Mouse (Mus musculus) retina, adult 2 months (tissue): ENCODE measurements around the gene Thrsp.

Experiments
- DNase-seq: peaks from one replicate; pipeline ENCODE4 v3.0.0-alpha.2; 2012; ENCODE audit warnings: low read depth, low spot score

Thrsp gene

GRCm38 (mm10) chr7:97418717-97419116, 1.2 kb upstream of the Thrsp start:
- DNase-seq: no peak

- DNase-seq: no peak
These were observed 1.1 kb downstream of the Thrsp start for GRCm38 (mm10) chr7:97416473-97416872.

GRCm38 (mm10) chr7:97414915-97415687, 2.4 kb downstream of the Thrsp start:
- no peak for DNase-seq

GRCm38 (mm10) chr7:97414426-97414825, 3.1 kb downstream of the Thrsp start:
- no peak for DNase-seq

GRCm38 (mm10) chr7:97413981-97414380, 3.5 kb downstream of the Thrsp start:
- no peak for DNase-seq

GRCm38 (mm10) chr7:97411575-97411974, 6.0 kb downstream of the Thrsp start:
- DNase-seq: no peak

GRCm38 (mm10) chr7:97411106-97411505, 6.4 kb downstream of the Thrsp start:
- no peak for DNase-seq

- DNase-seq: no peak
These were observed 10.4 kb downstream of the Thrsp start for GRCm38 (mm10) chr7:97407145-97407544.

- DNase-seq: peak; percentile 75
These were observed 17.4 kb downstream of the Thrsp start, which contains the start of gene Ndufc2 for GRCm38 (mm10) chr7:97399960-97400715. Gene Ndufc2, plus strand, starts transcription at chr7:97400003.

- no peak for DNase-seq
These were observed 18.6 kb downstream of the Thrsp start for GRCm38 (mm10) chr7:97398943-97399342.

- no peak for DNase-seq
These were observed 23.2 kb downstream of the Thrsp start for GRCm38 (mm10) chr7:97394375-97394774.

GRCm38 (mm10) chr7:97392079-97392445, 25.5 kb downstream of the Thrsp start:
- DNase-seq: no peak

- no peak for DNase-seq
These were observed 26.0 kb downstream of the Thrsp start for GRCm38 (mm10) chr7:97391293-97392078.

GRCm38 (mm10) chr7:97388541-97388940, 29.0 kb downstream of the Thrsp start:
- no peak for DNase-seq

- no peak for DNase-seq
These were observed 29.9 kb downstream of the Thrsp start for GRCm38 (mm10) chr7:97387561-97388147.

GRCm38 (mm10) chr7:97386806-97387370, 30.6 kb downstream of the Thrsp start:
- no peak for DNase-seq

- no peak for DNase-seq
These were observed 31.3 kb downstream of the Thrsp start for GRCm38 (mm10) chr7:97386106-97386805.

- no peak for DNase-seq
These were observed 33.9 kb downstream of the Thrsp start for GRCm38 (mm10) chr7:97383496-97384132.

- DNase-seq: no peak
These were observed 34.9 kb downstream of the Thrsp start for GRCm38 (mm10) chr7:97382661-97383060.

- DNase-seq: no peak
These were observed 36.9 kb downstream of the Thrsp start for GRCm38 (mm10) chr7:97380500-97381123.
